Mouse (Mus musculus): Measurements from ENCODE around the gene Snd1. TPM values are rescaled to one million over a fixed set of nuclear protein-coding genes. Genes with fewer than 3 reads are reported as not detected.

The Snd1 gene
- total and polyA plus RNA-seq, 3 experiments, result 83.7 to 377 (median 210) TPM

- Histone ChIP-seq H3K79me2 (replicated peaks; ENCODE audit: control insufficient read depth, extremely low read depth, insufficient read depth, poor library complexity, severe bottlenecking) (peaks cover 83% of the 10 kb centered on the region), H3K4me1 (ENCODE audit: control insufficient read depth in 1 of 2, insufficient read depth in 2 of 2) (peaks cover 16 to 51% of the 10 kb centered on the region in 2 experiments), H3K36me3 (replicated peaks in 1 of 2; ENCODE audit: control insufficient read depth in 1 of 2, insufficient read depth in 1 of 2, low read length in 1 of 2) (peaks cover 21 to 65% of the 10 kb centered on the region in 2 experiments), H3K4me2 (ENCODE audit: insufficient read depth, low read depth, poor library complexity, severe bottlenecking) (no peak overlapping the region), H3K9ac (ENCODE audit: insufficient read depth, low read depth) (no peak overlapping the region), H3K27ac (ENCODE audit: insufficient read depth, low read depth) (peak overlapping the region; percentile 49), H3K9me3 (replicated peaks; ENCODE audit: low read length) (no peaks in the 10 kb centered on the region), H3K4me3 (replicated peaks in 1 of 3; ENCODE audit: low read depth in 2 of 3, low read length in 2 of 3, poor library complexity in 1 of 3) (no peak overlapping the region), H3K27me3 (replicated peaks) (no peaks in the 10 kb centered on the region)
- dilution Hi-C loops (cut with MboI; ENCODE audit: extremely low pct_ligation_motif_present, extremely low pct_unique_long_range_greater_than_20kb, low sequenced_read_pairs) (no loop called here), in situ Hi-C loops (cut with MboI; ENCODE audit: low pct_ligation_motif_present, low pct_unique_long_range_greater_than_20kb, low sequenced_read_pairs) (no loop called here)
- TF ChIP-seq BHLHE40 (IDR thresholded peaks at IDR 0.05; ENCODE audit: low read depth, low read length) (no peak), KAT2A (IDR thresholded peaks at IDR 0.05; ENCODE audit: insufficient replicate concordance, low read length) (no peak), POLR2A (IDR thresholded peaks at IDR 0.05; ENCODE audit: low read depth, low read length) (no peak), ZNF384 (IDR thresholded peaks at IDR 0.05; ENCODE audit: low read depth, low read length) (no peak), PAX5 (IDR thresholded peaks at IDR 0.05; ENCODE audit: low read length) (no peak), MAX (IDR thresholded peaks at IDR 0.05; ENCODE audit: low read length) (no peak), E2F4 (IDR thresholded peaks at IDR 0.05; ENCODE audit: insufficient replicate concordance, low read depth, low read length) (no peak), ZC3H11A (IDR thresholded peaks at IDR 0.05; ENCODE audit: low read depth, low read length) (no peak)
- no peak for DNase-seq (ENCODE audit: extremely low read depth)
These were observed 15.7 kb downstream of the Snd1 start for GRCm38 (mm10) chr6:28490612-28491011.

GRCm38 (mm10) chr6:28491198-28491597 lies 16.3 kb downstream of the Snd1 start:
- dilution Hi-C loops (cut with MboI; ENCODE audit: extremely low pct_ligation_motif_present, extremely low pct_unique_long_range_greater_than_20kb, low sequenced_read_pairs), result no loop called here
- no peak overlapping the region for H3K27ac ChIP-seq (ENCODE audit: insufficient read depth, low read depth)
- H3K27me3 ChIP-seq (replicated peaks), result no peaks in the 10 kb centered on the region
- H3K79me2 ChIP-seq (replicated peaks; ENCODE audit: control insufficient read depth, extremely low read depth, insufficient read depth, poor library complexity, severe bottlenecking), result peaks cover 77% of the 10 kb centered on the region
- no peaks in the 10 kb centered on the region for H3K9me3 ChIP-seq (replicated peaks; ENCODE audit: low read length)
- in situ Hi-C loops (cut with MboI; ENCODE audit: low pct_ligation_motif_present, low pct_unique_long_range_greater_than_20kb, low sequenced_read_pairs), result no loop called here
- no peak overlapping the region for H3K4me2 ChIP-seq (ENCODE audit: insufficient read depth, low read depth, poor library complexity, severe bottlenecking)
- H3K4me3 ChIP-seq (replicated peaks in 1 of 3; ENCODE audit: low read depth in 2 of 3, low read length in 2 of 3, poor library complexity in 1 of 3), result no peak overlapping the region
- TF ChIP-seq SMC3 (IDR thresholded peaks at IDR 0.05; ENCODE audit: low read depth, low read length) (no peak), TBP (conservative IDR thresholded peaks at IDR 0.05; ENCODE audit: low read depth, low read length) (no peak), GABPA (IDR thresholded peaks at IDR 0.05; ENCODE audit: insufficient replicate concordance, low read depth, low read length) (no peak), BHLHE40 (IDR thresholded peaks at IDR 0.05; ENCODE audit: low read depth, low read length) (no peak), NELFE (IDR thresholded peaks at IDR 0.05; ENCODE audit: low read depth, low read length) (no peak), EP300 (IDR thresholded peaks at IDR 0.05; ENCODE audit: low read length) (no peak), E2F4 (IDR thresholded peaks at IDR 0.05; ENCODE audit: insufficient replicate concordance, low read depth, low read length) (no peak), PAX5 (IDR thresholded peaks at IDR 0.05; ENCODE audit: low read length) (no peak), POLR2AphosphoS2 (IDR thresholded peaks at IDR 0.05; ENCODE audit: low read depth, low read length) (no peak), CTCF (conservative IDR thresholded peaks at IDR 0.05 in 1 of 2, IDR thresholded peaks at IDR 0.05 in 1 of 2; ENCODE audit: low read depth in 2 of 2, low read length in 2 of 2) (no peak), ZMIZ1 (IDR thresholded peaks at IDR 0.05; ENCODE audit: low read depth, low read length) (no peak), KAT2A (IDR thresholded peaks at IDR 0.05; ENCODE audit: insufficient replicate concordance, low read length) (no peak), MXI1 (IDR thresholded peaks at IDR 0.05; ENCODE audit: low read depth, low read length) (no peak), MAZ (IDR thresholded peaks at IDR 0.05; ENCODE audit: low read depth, low read length) (no peak), RCOR1 (conservative IDR thresholded peaks at IDR 0.05; ENCODE audit: low read depth, low read length) (no peak), MAFK (IDR thresholded peaks at IDR 0.05; ENCODE audit: insufficient replicate concordance, low read length) (no peak), ZNF384 (IDR thresholded peaks at IDR 0.05; ENCODE audit: low read depth, low read length) (no peak), SIN3A (IDR thresholded peaks at IDR 0.05; ENCODE audit: low read length) (no peak)
- H3K4me1 ChIP-seq (ENCODE audit: control insufficient read depth in 1 of 2, insufficient read depth in 2 of 2), result peaks cover 12 to 46% of the 10 kb centered on the region in 2 experiments
- DNase-seq (ENCODE audit: extremely low read depth), result no peak
- peaks cover 21 to 60% of the 10 kb centered on the region in 2 experiments for H3K36me3 ChIP-seq (replicated peaks in 1 of 2; ENCODE audit: control insufficient read depth in 1 of 2, insufficient read depth in 1 of 2, low read length in 1 of 2)
- no peak overlapping the region for H3K9ac ChIP-seq (ENCODE audit: insufficient read depth, low read depth)
